Mouse (Mus musculus) C2C12 (cell line): ENCODE results near the gene Bbox1.

Experiments used
- CEBPB ChIP-seq: IDR thresholded peaks from one replicate; pipeline ENCODE4 v1.6.1; 2011; ENCODE audit warnings: low read depth, mild to moderate bottlenecking, control low read depth, moderate library complexity
- CTCF ChIP-seq: IDR thresholded peaks from one replicate; pipeline ENCODE4 v1.5.1; 2011; ENCODE audit not compliant: control insufficient read depth, insufficient read depth, insufficient read length
- MYOD1 ChIP-seq: IDR thresholded peaks from one replicate; pipeline ENCODE4 v1.6.1; 2011; ENCODE audit warnings: low read depth; ENCODE audit not compliant: control insufficient read depth, insufficient read length
- USF1 ChIP-seq: IDR thresholded peaks from one replicate; pipeline ENCODE4 v1.6.1; 2011; ENCODE audit warnings: low read depth, mild to moderate bottlenecking, control low read depth, moderate library complexity

DNA sequence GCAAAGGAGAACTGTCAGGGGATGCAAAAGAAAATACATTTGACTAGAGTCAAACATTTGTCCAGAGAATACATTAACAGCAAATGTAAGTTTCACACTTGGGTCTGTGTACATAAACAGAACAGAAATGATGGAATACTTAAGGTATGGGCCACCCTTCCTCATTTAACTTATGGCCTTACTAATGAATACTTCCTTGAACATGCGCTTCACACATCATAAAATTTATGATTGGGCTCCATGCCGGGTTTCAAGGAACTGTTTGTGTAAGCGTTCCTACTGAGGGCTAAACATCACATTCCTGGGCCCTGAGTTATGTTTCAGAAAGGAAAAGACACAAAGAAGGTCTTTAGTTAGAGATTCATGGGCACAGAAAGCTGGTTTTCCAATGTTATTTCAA lies 19.4 kb downstream of the Bbox1 start:
- no peak for TF ChIP-seq CTCF
- TF ChIP-seq MYOD1, result no peak
- no peak for TF ChIP-seq USF1
- no peak for TF ChIP-seq CEBPB
